Mouse (Mus musculus) embryonic fibroblast, embryonic 13.5 days (primary cell): ENCODE results near the gene Nprl2.

ENCODE experiments used
- CTCF ChIP-seq: IDR thresholded peaks from 2 replicates; pipeline ENCODE4 v1.5.1; 2011; ENCODE audit warnings: mild to moderate bottlenecking, control low read depth, low read length, moderate library complexity, borderline replicate concordance; ENCODE audit not compliant: insufficient read depth
- POLR2A ChIP-seq: IDR thresholded peaks from 2 replicates; pipeline ENCODE4 v1.6.1; 2011; ENCODE audit warnings: low read depth, mild to moderate bottlenecking, control low read depth, low read length, moderate library complexity

DNA sequence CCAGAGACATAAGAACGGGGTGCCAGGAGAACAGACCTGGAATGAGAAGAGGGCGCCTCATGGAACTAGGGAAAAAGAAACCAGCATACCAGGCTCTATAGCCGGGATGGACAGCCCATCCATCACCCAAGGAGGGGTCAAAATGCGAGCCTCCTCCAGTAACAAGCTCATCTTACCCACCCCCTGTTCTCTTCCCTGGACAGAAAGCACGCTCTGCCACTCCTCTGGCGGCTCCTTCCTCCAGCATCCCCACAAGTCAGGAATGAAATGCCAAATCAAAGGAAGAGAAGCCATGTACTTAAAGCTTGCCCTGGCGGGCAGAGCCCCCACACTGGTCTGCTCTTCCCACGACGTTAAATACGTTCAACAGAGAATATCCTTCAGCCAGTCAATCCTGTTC lies 1.0 kb upstream of the Nprl2 start:
- TF ChIP-seq CTCF (no peak), POLR2A (no peak)
